Mouse (Mus musculus) telencephalon, adult 2 months (tissue): ENCODE measurements around the gene Snai3.

Experiments used
- DNase-seq: peaks from one replicate; pipeline ENCODE4 v3.0.0-alpha.2; 2011; ENCODE audit warnings: low read depth, low spot score

Gene Snai3

DNA sequence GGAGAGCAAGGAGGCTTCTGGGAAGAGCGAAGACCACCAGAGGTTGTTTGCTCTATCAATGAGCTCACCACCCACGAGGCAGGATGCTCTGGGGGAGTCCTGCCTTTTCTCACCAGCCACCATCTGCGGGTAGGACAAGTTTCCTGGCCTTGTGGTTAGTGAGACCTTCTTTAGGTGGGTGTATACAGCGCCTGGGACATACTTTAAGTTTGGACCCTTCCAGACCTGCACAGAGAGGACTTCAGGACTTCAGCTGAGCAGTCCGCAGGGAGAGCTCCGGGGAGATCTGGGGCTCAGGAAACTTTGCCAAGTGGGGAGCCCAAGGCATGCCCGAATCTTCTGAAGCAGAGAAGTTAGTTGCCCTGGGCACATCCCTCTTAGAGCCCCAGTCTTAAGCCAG, 543 bp downstream of the Snai3 start:
- no peak for DNase-seq

DNA sequence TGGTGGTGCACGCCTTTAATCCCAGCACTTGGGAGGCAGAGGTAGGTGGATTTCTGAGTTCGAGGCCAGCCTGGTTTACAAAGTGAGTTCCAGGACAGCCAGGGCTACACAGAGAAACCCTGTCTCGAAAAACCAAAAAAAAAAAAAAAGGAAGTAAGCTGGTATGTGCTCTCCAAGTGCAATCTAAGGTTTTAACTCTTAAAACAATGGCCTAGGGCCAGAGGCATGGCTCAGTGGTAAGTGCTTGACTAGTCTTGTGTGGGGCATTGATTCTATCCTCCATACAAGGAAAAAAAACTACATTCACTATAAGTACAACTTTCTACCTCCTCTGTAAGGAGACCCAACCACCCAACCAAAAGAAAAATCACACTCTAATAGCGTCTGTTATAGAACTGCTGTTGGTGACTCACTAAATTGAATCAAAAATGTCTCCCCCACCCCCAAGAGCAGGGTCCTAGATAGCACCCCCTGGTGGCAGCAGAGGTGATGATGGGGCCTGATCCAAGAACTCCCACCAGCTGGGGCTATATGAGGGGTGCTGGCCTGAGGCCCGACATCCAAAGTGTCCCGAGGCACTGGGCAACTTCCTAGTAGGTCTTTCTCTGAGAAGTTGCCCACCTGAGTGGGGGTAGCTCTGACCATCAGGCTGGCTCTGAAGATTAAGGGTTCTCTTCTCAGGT, 1.2 kb downstream of the Snai3 start:
- no peak for DNase-seq

DNA sequence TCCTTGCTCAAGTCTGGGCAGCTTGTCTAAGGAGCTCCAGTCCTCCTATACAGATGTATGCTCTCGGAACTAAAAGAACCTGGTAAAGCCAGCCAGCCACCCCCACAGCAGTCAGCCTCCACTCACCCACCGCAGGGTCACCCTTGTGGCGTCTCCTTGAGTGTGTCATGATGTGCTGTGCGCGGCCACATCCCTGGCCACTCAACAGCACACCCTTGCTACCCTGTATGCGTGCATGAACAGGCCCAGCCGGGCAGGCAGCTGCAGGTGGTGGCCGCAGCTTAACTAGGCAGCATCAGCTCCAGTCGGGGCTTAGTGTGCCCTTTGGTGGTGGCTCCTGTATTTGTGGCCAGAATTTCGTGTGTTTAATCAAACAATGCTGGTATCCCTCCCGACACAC, 3.4 kb downstream of the Snai3 start:
- no peak for DNase-seq

- no peak for DNase-seq
Observed at GRCm38 (mm10) chr8:122454409-122454808, 6.1 kb downstream of the Snai3 start.

GRCm38 (mm10) chr8:122452154-122452553, 8.4 kb downstream of the Snai3 start:
- no peak for DNase-seq

GRCm38 (mm10) chr8:122451161-122451703, 9.3 kb downstream of the Snai3 start:
- no peak for DNase-seq

- no peak for DNase-seq
Observed at GRCm38 (mm10) chr8:122445203-122445602, 15.3 kb downstream of the Snai3 start.

- peak; percentile 74 for DNase-seq
Observed at GRCm38 (mm10) chr8:122444058-122444748, 16.3 kb downstream of the Snai3 start.

DNA sequence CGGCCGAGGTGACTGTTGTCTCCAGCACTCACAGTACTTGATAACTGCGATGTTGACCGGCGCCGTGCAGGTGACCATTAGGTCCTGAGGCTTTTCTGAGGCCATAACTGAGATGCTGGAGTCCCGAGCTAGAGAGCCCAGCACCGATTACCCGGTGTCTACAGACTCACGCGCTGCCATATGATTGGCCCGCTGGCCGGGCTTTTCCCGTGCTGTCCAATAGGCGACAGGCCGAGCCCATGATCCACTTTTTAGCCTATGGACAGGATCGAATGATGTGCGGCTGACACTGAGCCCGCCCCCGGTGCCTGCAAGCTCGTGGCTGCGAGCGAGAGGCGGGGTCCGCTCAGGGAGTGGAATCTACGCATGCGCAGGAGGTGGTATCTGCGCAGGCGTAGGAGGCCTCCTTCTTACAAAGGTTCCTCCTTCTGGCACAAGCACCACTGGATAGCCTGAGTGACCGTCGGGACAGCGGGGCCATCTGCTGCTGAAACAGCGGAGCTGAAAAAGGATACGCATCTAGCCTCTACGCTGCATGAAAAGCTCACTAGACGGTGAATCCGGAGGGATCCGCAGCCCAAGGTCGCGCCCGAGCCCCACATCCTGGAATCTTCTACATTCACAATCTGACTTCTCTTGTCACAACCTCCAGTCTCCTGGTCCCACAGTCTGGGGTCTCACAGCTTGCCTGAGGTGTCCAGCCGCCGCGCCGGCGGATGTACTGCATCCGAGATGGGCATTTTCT, 17.1 kb downstream of the Snai3 start, which contains the start of gene Mvd:
TSS of gene Mvd (minus strand) at position 161 of the 745 bp plus-strand sequence.
- DNase-seq = peak; percentile 99

DNA sequence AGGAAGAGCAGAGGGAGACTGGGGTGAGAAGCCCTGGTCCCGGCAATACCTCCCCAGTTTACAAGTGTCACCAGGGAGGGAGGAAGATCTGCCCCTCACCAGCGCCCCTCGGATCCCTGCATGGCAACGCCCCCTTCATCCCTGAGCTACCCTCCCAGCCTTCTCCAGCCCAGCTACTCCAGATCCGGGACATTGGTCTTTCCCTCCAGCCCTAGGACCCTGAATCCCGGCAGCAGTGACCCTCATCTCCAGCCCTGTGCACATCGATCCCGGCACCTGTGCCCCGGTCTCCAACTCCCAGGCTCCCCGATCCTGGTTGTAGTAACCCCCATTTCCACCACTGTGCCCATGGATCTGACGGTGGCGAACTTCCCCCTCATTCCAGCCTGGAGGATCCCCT, 17.8 kb downstream of the Snai3 start:
- no peak for DNase-seq

DNA sequence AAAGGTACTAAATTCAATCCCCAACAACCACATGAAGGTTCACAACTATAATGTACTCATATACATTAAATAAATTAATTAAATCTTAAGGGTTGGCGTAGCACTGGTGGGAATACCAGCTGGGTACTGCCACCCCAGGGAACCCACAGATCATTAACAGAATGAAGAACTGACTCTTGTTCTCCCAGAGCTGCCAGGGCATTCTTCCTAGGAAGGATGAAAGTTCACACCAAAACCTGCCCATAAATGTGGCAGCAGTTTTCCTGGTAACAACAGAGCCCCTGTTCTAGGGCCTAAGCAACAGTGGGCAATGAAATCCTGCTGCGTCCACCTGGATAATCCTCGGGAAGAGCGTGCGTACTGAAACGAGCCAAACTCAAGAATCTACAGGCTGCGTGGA, 18.2 kb downstream of the Snai3 start:
- no peak for DNase-seq

DNA sequence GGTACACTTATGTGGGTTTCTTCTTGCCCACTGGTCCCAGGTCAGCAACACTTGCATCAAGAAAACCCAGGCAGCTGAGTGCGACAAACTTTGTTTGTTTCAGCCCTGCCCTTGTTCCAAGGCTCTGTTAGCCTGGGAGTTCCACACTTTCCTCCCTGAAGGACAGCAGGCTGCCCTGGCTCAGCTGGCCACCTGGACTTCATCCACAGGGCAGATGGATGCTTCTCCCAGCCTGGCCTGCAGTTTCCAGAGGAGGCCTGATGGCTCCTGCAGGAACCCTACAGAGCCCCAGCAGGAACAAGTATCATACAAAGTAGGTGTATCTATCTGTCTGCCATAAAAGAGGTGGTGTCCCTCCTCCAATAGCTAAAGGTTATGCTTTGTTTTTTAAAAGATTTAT, 19.2 kb downstream of the Snai3 start:
- DNase-seq = no peak

DNA sequence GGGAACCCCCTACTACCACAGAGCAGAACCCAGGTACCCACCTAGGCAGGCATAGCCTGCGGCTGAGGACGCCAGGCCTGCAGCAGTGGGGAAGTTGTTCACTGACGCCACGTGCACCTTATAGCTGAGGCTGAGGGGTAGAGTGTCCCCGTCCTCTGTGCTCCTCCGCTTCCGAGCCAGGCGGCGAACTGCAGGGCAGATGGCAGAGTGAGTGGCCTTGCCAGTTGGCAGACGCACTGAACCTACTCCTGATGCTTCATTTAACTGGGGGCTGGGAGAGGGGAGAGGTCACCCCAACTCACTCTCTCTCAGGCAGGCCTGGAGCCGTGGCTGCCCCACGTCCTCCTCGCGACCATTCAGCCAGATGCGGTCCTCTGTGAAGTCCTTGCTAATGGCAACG, 21.2 kb downstream of the Snai3 start:
- no peak for DNase-seq

DNA sequence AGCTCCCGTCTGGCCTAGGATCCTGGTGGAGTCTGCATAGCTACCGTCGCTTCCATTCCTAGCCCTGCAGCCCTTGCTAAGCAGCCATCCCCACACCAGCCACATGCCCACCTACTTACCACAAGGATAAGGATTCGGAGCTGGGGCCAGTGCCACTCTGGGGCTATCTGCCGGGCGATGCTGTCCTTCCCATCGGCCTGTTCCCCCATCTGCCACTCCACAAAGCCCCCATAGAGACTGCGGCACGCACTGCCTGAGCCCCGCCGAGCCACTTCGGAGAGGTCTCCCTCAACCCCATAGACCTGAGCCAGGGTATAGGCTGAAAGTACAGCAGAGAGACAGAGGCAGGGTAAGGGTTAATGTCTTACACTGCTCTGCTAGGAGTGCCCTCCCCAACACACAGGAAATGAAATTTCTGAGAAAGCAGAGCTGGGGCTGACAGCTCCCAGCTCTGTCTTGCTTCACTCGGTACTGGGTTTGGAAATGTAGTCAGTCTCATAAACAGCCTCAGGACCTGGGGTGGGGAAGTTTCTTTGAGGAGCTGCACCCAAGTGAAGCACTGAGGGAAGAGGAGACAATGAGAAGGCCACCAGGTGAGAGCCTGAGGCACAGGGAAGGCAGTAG, 22.7 kb downstream of the Snai3 start:
- no peak for DNase-seq

GRCm38 (mm10) chr8:122436586-122437125, 23.9 kb downstream of the Snai3 start:
- DNase-seq = no peak

DNA sequence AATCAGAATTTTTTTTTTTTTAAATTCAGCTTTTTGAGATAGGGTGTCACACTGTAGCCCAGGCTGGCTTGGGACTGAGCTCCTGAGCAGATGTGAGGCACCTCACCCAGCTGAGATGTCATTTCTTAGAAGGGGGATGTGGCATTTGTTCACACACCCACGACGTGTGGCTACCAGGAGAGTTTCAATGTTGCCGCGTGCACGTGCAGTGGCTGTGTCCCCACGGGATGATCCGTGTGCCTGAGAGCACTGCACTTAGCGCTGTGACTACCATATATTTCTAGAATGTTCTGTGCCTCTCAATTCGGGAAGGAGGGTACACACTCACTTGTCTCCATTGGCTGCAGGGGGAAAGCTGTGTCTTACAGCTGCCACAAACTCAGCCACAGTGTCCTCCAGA, 24.4 kb downstream of the Snai3 start:
- DNase-seq = no peak

- DNase-seq = no peak
Observed at GRCm38 (mm10) chr8:122435375-122435774, 25.2 kb downstream of the Snai3 start.

DNA sequence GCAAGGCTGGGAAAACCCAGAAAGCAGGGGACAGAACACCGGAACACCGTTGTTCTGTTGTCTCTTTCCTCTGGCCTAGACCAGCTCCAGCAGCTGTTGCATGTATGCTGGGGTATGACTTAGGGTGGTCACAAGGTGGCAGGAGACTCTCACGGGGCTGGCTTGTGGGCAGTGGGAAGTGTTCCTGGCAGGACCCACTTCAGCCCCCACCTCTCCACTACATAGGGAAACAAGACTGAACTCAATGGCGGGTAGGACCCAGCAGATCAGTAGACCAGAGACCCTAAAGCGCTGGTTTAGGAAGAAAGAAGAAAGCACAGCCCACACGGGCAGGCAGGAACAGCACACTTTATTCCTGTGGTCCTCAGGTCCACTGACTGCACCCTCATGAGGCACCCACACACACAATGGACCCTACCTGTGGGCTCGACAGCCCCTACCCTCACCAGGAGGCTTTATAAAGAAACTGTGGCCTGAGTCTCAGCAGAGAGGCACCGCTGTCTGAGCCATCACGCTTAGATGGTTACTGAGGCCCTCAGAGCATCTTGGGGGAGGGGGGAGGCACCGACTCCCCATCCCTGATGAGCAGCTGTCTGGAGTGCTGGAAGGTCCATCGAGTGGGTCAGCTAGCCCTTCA, 27.1 kb downstream of the Snai3 start:
- DNase-seq = no peak

GRCm38 (mm10) chr8:122432443-122433268, 27.9 kb downstream of the Snai3 start, which contains the start of gene Cyba:
Gene Cyba (minus strand): TSS chr8:122432930.
- no peak for DNase-seq
